Comparison of ENCODE assay signal across 19 mouse cellular contexts in genomic region chr4:141133227-141133626, GRCm38 (mm10). TPM values are rescaled to one million over a fixed set of nuclear protein-coding genes. Genes with fewer than 3 reads are reported as not detected.
DNase-seq lines count a peak whose midpoint lies in the region; ATAC-seq and TF ChIP-seq lines count a peak whose summit lies in the region.
"Had no signal": no experiment of that assay in that cellular context is flagged by ENCODE, and none has a peak within 500 bp of the region (broad histone marks: within the 10 kb centered on the region; RNA-seq: fewer than 3 reads in every experiment).

No protein-coding gene starts in this region.

- intact Hi-C loops in gastrocnemius, adult 2 months (cut with DNase I): no loop called here

- TF ChIP-seq CTCF in gastrocnemius, adult 2 months (IDR thresholded peaks at IDR 0.05): no peak

- WGBS in kidney, embryonic 15.5 days: 38% methylated on average over 8 of the region's 8 CpGs

- H3K36me3 ChIP-seq in kidney, embryonic 15.5 days: no peaks in the 10 kb centered on the region
- peaks cover 58% of the 10 kb centered on the region for H3K36me3 ChIP-seq in megakaryocyte, embryonic 14.5 days (replicated peaks; ENCODE audit: low read length)
- H3K36me3 ChIP-seq: neural tube, embryonic 13.5 days had no signal

- no peak overlapping the region for H3K9ac ChIP-seq in kidney, embryonic 15.5 days
- H3K9ac ChIP-seq: neural tube, embryonic 13.5 days had no signal

- H3K27me3 ChIP-seq in kidney, embryonic 15.5 days: no peaks in the 10 kb centered on the region
- no peaks in the 10 kb centered on the region for H3K27me3 ChIP-seq in megakaryocyte, embryonic 14.5 days (replicated peaks)
- H3K27me3 ChIP-seq: neural tube, embryonic 13.5 days had no signal

- peak overlapping the region; percentile 88 for H3K27ac ChIP-seq in gastrocnemius, adult 2 months
- H3K27ac ChIP-seq in kidney, embryonic 15.5 days: peak overlapping the region; percentile 96

- no peak overlapping the region for H3K4me2 ChIP-seq in kidney, embryonic 15.5 days
- H3K4me2 ChIP-seq: neural tube, embryonic 13.5 days had no signal

- no peaks in the 10 kb centered on the region for H3K9me3 ChIP-seq in kidney, embryonic 15.5 days (replicated peaks)
- H3K9me3 ChIP-seq in megakaryocyte, embryonic 14.5 days: no peaks in the 10 kb centered on the region
- H3K9me3 ChIP-seq: neural tube, embryonic 13.5 days had no signal

- H3K4me1 ChIP-seq in kidney, embryonic 15.5 days: peaks cover 84% of the 10 kb centered on the region
- peaks cover 80% of the 10 kb centered on the region for H3K4me1 ChIP-seq in megakaryocyte, embryonic 14.5 days

- H3K4me3 ChIP-seq in gastrocnemius, adult 2 months: no peak overlapping the region
- H3K4me3 ChIP-seq in kidney, embryonic 15.5 days (replicated peaks): no peak overlapping the region
- peak overlapping the region; percentile 47 for H3K4me3 ChIP-seq in megakaryocyte, embryonic 14.5 days (replicated peaks)
- H3K4me3 ChIP-seq: neural tube, embryonic 13.5 days had no signal

- no peak for ATAC-seq in kidney, embryonic 15.5 days (replicated peaks; ENCODE audit: low FRiP score)
- ATAC-seq in megakaryocyte, adult 5-6 weeks (ENCODE audit: poor library complexity, severe bottlenecking): no peak
- ATAC-seq: inflammation-experienced regulatory T-cells, adult 6 months; midbrain, embryonic 16.5 days had no signal

- no peak for DNase-seq in gastrocnemius, adult 2 months
- no peak for DNase-seq in gastrocnemius, postnatal 4 days (ENCODE audit: low spot score in 2 of 2)
- DNase-seq in kidney, adult 8-10 months: no peak
- no peak for DNase-seq in left cerebral cortex, adult 11 months (ENCODE audit: low spot score)
- DNase-seq in right cerebral cortex, adult 2 months (ENCODE audit: low spot score in 2 of 2): no peak
- DNase-seq: cerebellum, adult 9-11 months; layer of hippocampus, postnatal 36 days; retina, postnatal 1 day had no signal

RNA-seq across cellular contexts. Expression of gene Szrd1, which starts 6.3 kb away (rescaled TPM):
- total RNA-seq in gastrocnemius, adult 2 months (2021): 100 to 1,000 TPM; 146 to 163 TPM
- 100 to 1,000 TPM; 164 to 177 TPM for total RNA-seq in gastrocnemius, postnatal 4 days (2021)
- polyA plus RNA-seq in kidney, embryonic 15.5 days (2015; fragmentation: Nextera tagmentation; extraction: Ambion mirVana): 49.6 and 50.4 TPM in 2 replicates
- 136 and 184 TPM in 2 replicates for polyA plus RNA-seq in megakaryocyte, embryonic 14.5 days (2012; ENCODE audit: insufficient read depth, low replicate concordance)
- 45.4 and 46.8 TPM in 2 replicates for total RNA-seq in megakaryocyte, adult 5-6 weeks (2015)
- total RNA-seq in megakaryocyte, adult 5-6 weeks (2017): 41.0 and 46.9 TPM in 2 replicates

RNA-seq across cellular contexts. Expression of gene Fbxo42, which starts 14.5 kb away (rescaled TPM):
- 10 to 100 TPM; 10.8 to 10.9 TPM for total RNA-seq in gastrocnemius, adult 2 months (2021)
- total RNA-seq in gastrocnemius, postnatal 4 days (2021): 10 to 100 TPM; 15.5 to 16.3 TPM
- 22.4 and 23.0 TPM in 2 replicates for polyA plus RNA-seq in kidney, embryonic 15.5 days (2015; fragmentation: Nextera tagmentation; extraction: Ambion mirVana)
- 9.1 and 10.9 TPM in 2 replicates for polyA plus RNA-seq in megakaryocyte, embryonic 14.5 days (2012; ENCODE audit: insufficient read depth, low replicate concordance)
- 14.1 and 16.3 TPM in 2 replicates for total RNA-seq in megakaryocyte, adult 5-6 weeks (2015)
- 10.0 and 12.6 TPM in 2 replicates for total RNA-seq in megakaryocyte, adult 5-6 weeks (2017)

RNA-seq across cellular contexts. Expression of gene Spata21, which starts 45.1 kb away (rescaled TPM):
- not detected for total RNA-seq in gastrocnemius, adult 2 months (2021)
- total RNA-seq in gastrocnemius, postnatal 4 days (2021): under 1 TPM in 1 of 2 experiments, not detected in 1; 0.76 TPM
- 0.50 and 0.64 TPM in 2 replicates for polyA plus RNA-seq in kidney, embryonic 15.5 days (2015; fragmentation: Nextera tagmentation; extraction: Ambion mirVana)
- polyA plus RNA-seq in megakaryocyte, embryonic 14.5 days (2012; ENCODE audit: insufficient read depth, low replicate concordance): not detected in 2 replicates
- total RNA-seq in megakaryocyte, adult 5-6 weeks (2015): not detected in 2 replicates
- total RNA-seq in megakaryocyte, adult 5-6 weeks (2017): not detected in 2 replicates
- total RNA-seq: adrenal gland, adult 18-20 months; gastrocnemius, adult 18-20 months; layer of hippocampus, postnatal 36 days had no signal
- polyA plus RNA-seq: forebrain, embryonic 11.5 days; heart, embryonic 14.5 days; neural tube, embryonic 13.5 days; spleen, adult 2 months had no signal

RNA-seq across cellular contexts. Expression of gene Necap2, which starts 55.1 kb away (rescaled TPM):
- 10 to 100 TPM; 13.1 to 16.5 TPM for total RNA-seq in gastrocnemius, adult 2 months (2021)
- total RNA-seq in gastrocnemius, postnatal 4 days (2021): 10 to 100 TPM; 36.8 to 37.8 TPM
- 80.0 and 89.4 TPM in 2 replicates for polyA plus RNA-seq in kidney, embryonic 15.5 days (2015; fragmentation: Nextera tagmentation; extraction: Ambion mirVana)
- 110 and 207 TPM in 2 replicates for polyA plus RNA-seq in megakaryocyte, embryonic 14.5 days (2012; ENCODE audit: insufficient read depth, low replicate concordance)
- total RNA-seq in megakaryocyte, adult 5-6 weeks (2015): 70.2 and 72.2 TPM in 2 replicates
- 126 and 133 TPM in 2 replicates for total RNA-seq in megakaryocyte, adult 5-6 weeks (2017)
